Mouse (Mus musculus) liver, embryonic 15.5 days (tissue): ENCODE results near the gene Zfp787. TPM values are rescaled to one million over a fixed set of nuclear protein-coding genes. Genes with fewer than 3 reads are reported as not detected.
"Not testable (repeated sequence)": the region's sequence is repeated elsewhere in the genome, so short reads cannot be mapped to it uniquely, and the experiment has no call there.

Experiments used
- ATAC-seq: fragments of 200-750 bp; cut with Nextera tagmentation; 2 replicates; pipeline ENCODE4 v1.8.0; 2017; ENCODE audit warnings: moderate number of reproducible peaks, mild to moderate bottlenecking, moderate library complexity; ENCODE audit not compliant: insufficient read depth
- H3K27ac ChIP-seq: fragments of 300-500 bp; sonication (generic); replicated peaks from 2 replicates; pipeline ENCODE4 v1.5.1; 2015; ENCODE audit warnings: mild to moderate bottlenecking, inconsistent platforms
- H3K27me3 ChIP-seq: fragments of 300-500 bp; sonication (generic); 2 replicates; pipeline ENCODE4 v1.6.1; 2015; ENCODE audit warnings: mild to moderate bottlenecking, inconsistent platforms
- H3K36me3 ChIP-seq: fragments of 300-500 bp; sonication (generic); replicated peaks from 2 replicates; pipeline ENCODE4 v1.6.1; 2015; ENCODE audit warnings: moderate library complexity, mild to moderate bottlenecking, inconsistent platforms
- H3K4me1 ChIP-seq: fragments of 300-500 bp; sonication (generic); replicated peaks from 2 replicates; pipeline ENCODE4 v1.6.1; 2015; ENCODE audit warnings: inconsistent platforms
- H3K4me2 ChIP-seq: fragments of 300-500 bp; sonication (generic); 2 replicates; pipeline ENCODE4 v1.6.1; 2015; ENCODE audit warnings: moderate library complexity, mild to moderate bottlenecking, inconsistent platforms
- H3K4me3 ChIP-seq: fragments of 300-500 bp; sonication (generic); replicated peaks from 2 replicates; pipeline ENCODE4 v1.5.1; 2015; ENCODE audit warnings: mild to moderate bottlenecking, inconsistent platforms
- H3K9ac ChIP-seq: fragments of 300-500 bp; sonication (generic); 2 replicates; pipeline ENCODE4 v1.6.1; 2015; ENCODE audit warnings: moderate library complexity, mild to moderate bottlenecking, inconsistent platforms
- H3K9me3 ChIP-seq: fragments of 300-500 bp; sonication (generic); replicated peaks from 2 replicates; pipeline ENCODE4 v1.6.1; 2016; ENCODE audit warnings: inconsistent platforms
- WGBS: fragments of 180-500 bp; shearing (Covaris S2); methylation state at CpG from one replicate; pipeline ENCODE4 v1.1.7; 2015; ENCODE audit warnings: mixed read lengths; ENCODE audit not compliant: insufficient replicate concordance; 5-methylcytosine and 5-hydroxymethylcytosine counted together
- polyA plus RNA-seq: library from polyadenylated mRNA; unstranded; fragments of >200 nt; fragmentation: Nextera tagmentation; extraction: Ambion mirVana; gene quantifications from 2 replicates; pipeline ENCODE4 v1.2.1, GENCODE M21; 2015

Gene Zfp787
- polyA plus RNA-seq, 1 experiment from 2014 or later, result 10.1 TPM

- not testable (repeated sequence) for H3K9ac ChIP-seq, H3K36me3 ChIP-seq, H3K27ac ChIP-seq, H3K4me2 ChIP-seq, H3K27me3 ChIP-seq, H3K4me1 ChIP-seq, H3K4me3 ChIP-seq, ATAC-seq, H3K9me3 ChIP-seq
- WGBS, result 75% methylated on average over 2 of the region's 2 CpGs
These were observed 35.7 kb downstream of the Zfp787 start for GRCm38 (mm10) chr7:6120104-6120503.

- H3K36me3 ChIP-seq, result no peaks in the 10 kb centered on the region
- ATAC-seq, result no peak
- H3K9me3 ChIP-seq, result no peaks in the 10 kb centered on the region
- H3K4me1 ChIP-seq, result no peaks in the 10 kb centered on the region
- no peak overlapping the region for H3K27ac ChIP-seq
- no peak overlapping the region for H3K4me3 ChIP-seq
- WGBS, result 58% methylated on average over 3 of the region's 3 CpGs
- no peak overlapping the region for H3K4me2 ChIP-seq
- no peaks in the 10 kb centered on the region for H3K27me3 ChIP-seq
- no peak overlapping the region for H3K9ac ChIP-seq
These were observed 36.3 kb downstream of the Zfp787 start for GRCm38 (mm10) chr7:6119501-6119900.

Other genes with a start within 250 kb of the Zfp787 start
- not detected in 2 replicates for gene Vmn1r65, start 145.0 kb downstream of the Zfp787 start, polyA plus RNA-seq
- gene Nlrp4c, start 110.8 kb downstream of the Zfp787 start, polyA plus RNA-seq, result not detected in 2 replicates
- gene Zfp444, start 16.2 kb upstream of the Zfp787 start, polyA plus RNA-seq, result 18.2 and 22.2 TPM in 2 replicates
- gene Galp, start 41.1 kb upstream of the Zfp787 start, polyA plus RNA-seq, result not detected in 2 replicates
- gene Zscan5b, start 66.3 kb upstream of the Zfp787 start, polyA plus RNA-seq, result not detected in 2 replicates
- gene Epp13, start 96.7 kb upstream of the Zfp787 start, polyA plus RNA-seq, result not detected in 2 replicates
- gene Zfp667, start 130.6 kb upstream of the Zfp787 start, polyA plus RNA-seq, result 3.4 and 5.4 TPM in 2 replicates
- 0.78 and 1.0 TPM in 2 replicates for gene Zfp583, start 175.3 kb upstream of the Zfp787 start, polyA plus RNA-seq
- gene Gm3854, start 187.8 kb upstream of the Zfp787 start, polyA plus RNA-seq, result 0.10 and 0.22 TPM in 2 replicates
- gene Zfp78, start 207.3 kb upstream of the Zfp787 start, polyA plus RNA-seq, result 0.90 and 1.0 TPM in 2 replicates
- gene Zfp28, start 227.3 kb upstream of the Zfp787 start, polyA plus RNA-seq, result 1.2 and 1.3 TPM in 2 replicates
- gene Smim17, start 242.7 kb upstream of the Zfp787 start, polyA plus RNA-seq, result not detected in 2 replicates